Mouse (Mus musculus) MEL (cell line): ENCODE data around the gene Slc7a5.

Experiments used
- CTCF ChIP-seq, 3 experiments: IDR thresholded peaks in 2 of 3; conservative IDR thresholded peaks in 1 of 3; 2 replicates each; pipeline ENCODE4 v1.5.1; 2011 to 2012; ENCODE audit warnings: low read length in 3 of 3, low read depth in 2 of 3, mild to moderate bottlenecking in 2 of 3, improper control_type of control experiment in 1 of 3, inconsistent platforms in 1 of 3, mixed read lengths in 1 of 3, moderate library complexity in 1 of 3; ENCODE audit not compliant: control insufficient read depth in 1 of 3, insufficient read depth in 1 of 3, poor library complexity in 1 of 3, severe bottlenecking in 1 of 3
- EP300 ChIP-seq, 2 experiments: IDR thresholded peaks; 2 replicates each; pipeline ENCODE4 v1.6.1; 2011; ENCODE audit warnings: improper control_type of control experiment in 2 of 2, low read length in 2 of 2, low read depth in 1 of 2, mild to moderate bottlenecking in 1 of 2
- GATA1 ChIP-seq: IDR thresholded peaks from 2 replicates; pipeline ENCODE4 v1.6.1; 2011; ENCODE audit warnings: low read depth, low read length, improper control_type of control experiment
- HCFC1 ChIP-seq: IDR thresholded peaks from 2 replicates; pipeline ENCODE4 v1.6.1; 2012; ENCODE audit warnings: low read depth, mild to moderate bottlenecking, inconsistent platforms, low read length, improper control_type of control experiment, moderate library complexity
- POLR2A ChIP-seq, 2 experiments: IDR thresholded peaks; 2 replicates each; pipeline ENCODE4 v1.6.1; 2011 to 2012; ENCODE audit warnings: low read length in 2 of 2, mild to moderate bottlenecking in 2 of 2, control low read depth in 1 of 2, improper control_type of control experiment in 1 of 2, low read depth in 1 of 2, moderate library complexity in 1 of 2; ENCODE audit not compliant: control insufficient read depth in 1 of 2, insufficient read depth in 1 of 2, poor library complexity in 1 of 2
- POLR2AphosphoS2 ChIP-seq: IDR thresholded peaks from 2 replicates; pipeline ENCODE4 v1.6.1; 2011; ENCODE audit warnings: low read length, improper control_type of control experiment
- SIN3A ChIP-seq: IDR thresholded peaks from 2 replicates; pipeline ENCODE4 v1.6.1; 2012; ENCODE audit warnings: low read length, improper control_type of control experiment, inconsistent platforms
- TAL1 ChIP-seq: IDR thresholded peaks from 2 replicates; pipeline ENCODE4 v1.6.1; 2012; ENCODE audit warnings: mild to moderate bottlenecking, inconsistent platforms, low read length, moderate library complexity, mixed read lengths
- USF2 ChIP-seq, 2 experiments: IDR thresholded peaks; 2 replicates each; pipeline ENCODE4 v1.6.1; 2011 to 2012; ENCODE audit warnings: improper control_type of control experiment in 2 of 2, low read length in 2 of 2, borderline replicate concordance in 1 of 2, inconsistent platforms in 1 of 2, low read depth in 1 of 2, mild to moderate bottlenecking in 1 of 2; ENCODE audit not compliant: insufficient read depth in 1 of 2
- ZMIZ1 ChIP-seq: IDR thresholded peaks from 2 replicates; pipeline ENCODE4 v1.6.1; 2012; ENCODE audit warnings: low read depth, mild to moderate bottlenecking, inconsistent platforms, low read length, improper control_type of control experiment, moderate library complexity

DNA sequence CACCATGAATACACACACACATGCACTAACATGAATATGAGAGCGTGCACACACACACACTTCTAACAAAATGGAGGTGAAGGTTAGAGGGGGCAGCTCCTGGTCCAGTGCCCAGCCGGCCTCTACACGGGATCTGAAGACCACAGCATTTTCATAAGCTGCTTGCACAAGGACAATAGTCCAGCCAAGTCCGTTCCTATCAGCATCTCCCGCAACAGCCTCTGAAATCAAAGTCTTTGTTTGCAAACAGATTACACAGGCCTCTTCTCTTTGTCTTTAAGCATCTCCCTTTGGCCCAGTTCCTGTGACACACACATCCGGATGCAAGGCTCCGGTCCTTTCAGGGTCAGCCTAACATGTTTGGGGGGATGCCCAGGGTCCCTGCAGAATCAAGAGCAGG, 38.6 kb downstream of the Slc7a5 start:
- TF ChIP-seq HCFC1 (no peak), POLR2A (IDR thresholded peaks at IDR 0.05; ENCODE audit: control insufficient read depth in 1 of 2, insufficient read depth in 1 of 2, low read depth in 1 of 2, low read length in 2 of 2, poor library complexity in 1 of 2) (no peak), GATA1 (no peak), SIN3A (no peak), EP300 (IDR thresholded peaks at IDR 0.05; ENCODE audit: low read depth in 1 of 2, low read length in 2 of 2) (no peak), TAL1 (no peak), USF2 (IDR thresholded peaks at IDR 0.05; ENCODE audit: borderline replicate concordance in 1 of 2, insufficient read depth in 1 of 2, low read depth in 1 of 2, low read length in 2 of 2) (no peak), POLR2AphosphoS2 (no peak), CTCF (IDR thresholded peaks at IDR 0.05 in 2 of 3, conservative IDR thresholded peaks at IDR 0.05 in 1 of 3; ENCODE audit: control insufficient read depth in 1 of 3, insufficient read depth in 1 of 3, low read depth in 2 of 3, low read length in 3 of 3, poor library complexity in 1 of 3, severe bottlenecking in 1 of 3) (no peak), ZMIZ1 (no peak)
